Mouse (Mus musculus): ENCODE results near the gene C730034F03Rik.
A peak's percentile ranks its signal among the peaks of the same experiment; 100 is the strongest.
"Not testable (repeated sequence)": the region's sequence is repeated elsewhere in the genome, so short reads cannot be mapped to it uniquely, and the experiment has no call there.

Gene C730034F03Rik

DNA sequence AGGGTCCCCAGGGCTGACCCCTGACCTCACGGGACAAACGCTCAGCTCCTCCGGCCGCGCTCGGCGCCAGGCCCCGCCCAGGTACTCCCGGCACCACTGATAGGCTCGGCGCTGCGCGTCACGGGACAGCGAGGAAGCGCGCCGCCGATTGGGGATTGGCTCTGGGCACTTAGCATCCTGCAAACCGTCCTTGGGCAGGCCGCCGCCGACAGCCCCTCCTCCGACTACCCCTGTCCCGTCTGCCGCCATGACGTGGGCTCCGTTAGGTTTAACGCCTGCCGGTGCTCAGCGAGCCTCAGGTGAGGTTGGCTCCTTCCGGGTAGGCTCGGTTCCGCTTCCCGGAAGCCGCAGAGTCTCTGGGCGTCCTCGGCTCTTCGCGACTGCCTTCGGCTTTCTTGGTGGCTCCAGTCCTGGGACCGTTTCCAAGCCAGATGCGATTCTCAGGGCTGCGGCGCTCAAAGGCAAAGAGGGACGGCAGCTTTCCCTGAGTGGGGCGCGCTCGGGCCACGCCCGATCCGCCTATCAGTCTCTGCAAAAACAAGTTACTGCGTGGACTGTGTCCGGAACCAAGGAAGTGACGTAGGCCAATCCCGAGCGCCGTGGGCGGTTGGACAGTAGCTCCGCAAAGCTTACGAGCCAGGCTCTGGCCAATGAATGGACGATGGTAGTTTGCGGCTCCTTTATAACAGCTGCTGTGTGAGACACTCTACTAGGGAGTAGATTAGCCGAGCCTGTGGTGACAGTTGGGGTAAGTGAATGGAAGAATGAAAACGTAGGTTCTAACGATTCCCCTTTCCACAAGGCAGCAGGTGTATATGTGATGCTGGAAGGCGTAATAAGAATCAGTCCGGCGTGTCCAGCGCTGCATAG, at the start of gene C730034F03Rik, which contains the start of the genes Gm44502 and Chkb:
TSS of gene C730034F03Rik (plus strand) at position 238 of the 870 bp plus-strand sequence.
TSS of gene Gm44502 (minus strand) at position 345 of the 870 bp plus-strand sequence.
TSS of gene Chkb (minus strand) at position 557 of the 870 bp plus-strand sequence.
- peak; percentile 88 for DNase-seq (ENCODE audit: low spot score)

DNA sequence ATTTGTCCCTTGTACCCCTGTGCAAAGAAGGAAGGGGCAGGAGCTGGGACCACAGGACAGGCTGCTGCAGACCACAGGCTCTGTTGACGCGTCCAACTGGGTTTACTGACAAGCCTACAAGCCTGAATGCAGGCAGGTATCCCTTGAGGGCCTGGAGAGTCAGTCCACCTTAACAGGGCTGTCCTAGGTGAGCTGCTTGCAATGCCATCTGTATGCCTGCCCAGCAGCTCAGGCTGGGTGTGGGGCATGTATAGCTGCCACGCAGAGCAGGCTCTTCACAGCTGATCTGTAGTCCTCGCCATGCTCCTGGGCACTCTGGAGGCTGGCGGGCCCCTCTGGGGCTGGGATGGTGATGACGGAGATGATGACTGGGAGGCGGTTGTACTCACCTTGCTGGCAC, 44.8 kb upstream of the C730034F03Rik start, which contains the start of gene Klhdc7b:
TSS of gene Klhdc7b (plus strand) at position 301 of the 400 bp plus-strand sequence.
- DNase-seq (ENCODE audit: low spot score): no peak

DNA sequence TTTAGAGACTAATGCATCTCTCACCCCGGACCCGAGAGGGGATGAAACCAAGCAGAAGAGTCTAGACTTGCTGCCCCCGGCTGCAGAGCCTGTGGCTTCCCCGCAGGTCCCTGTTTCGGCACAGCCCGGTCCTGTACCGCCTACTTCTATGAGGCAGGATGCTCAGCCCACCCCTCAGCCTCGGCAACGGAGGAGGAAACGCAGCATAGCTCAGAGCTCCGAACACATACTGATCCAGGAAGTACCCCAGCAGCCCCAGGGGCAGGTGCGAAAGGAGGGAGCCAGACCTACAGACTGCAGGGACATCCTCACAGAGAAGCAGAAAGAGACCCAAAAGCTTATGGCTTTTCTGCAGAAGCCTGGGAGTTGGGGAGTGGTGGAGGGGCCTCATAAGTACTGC, 42.3 kb upstream of the C730034F03Rik start:
- no peak for DNase-seq (ENCODE audit: low spot score)

DNA sequence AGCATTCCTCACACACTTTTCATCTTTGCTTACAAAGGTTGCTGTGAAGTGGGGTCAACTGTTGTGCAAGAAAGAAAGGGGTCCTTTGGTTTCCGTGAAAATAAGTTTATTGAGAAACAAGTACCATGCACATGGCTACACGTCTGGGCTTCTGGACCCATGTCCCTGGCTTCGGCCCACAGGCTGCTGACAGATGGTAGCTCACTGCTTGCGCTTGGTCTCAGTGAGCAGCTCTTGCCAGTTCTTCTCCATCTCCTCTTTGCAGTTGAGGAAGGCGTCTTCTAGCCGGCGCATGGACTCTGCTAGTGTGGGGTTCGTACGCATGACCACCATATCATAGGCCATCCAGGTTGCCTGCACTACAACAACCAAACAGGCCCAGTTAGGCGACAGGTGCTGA, 39.3 kb upstream of the C730034F03Rik start:
- no peak for DNase-seq (ENCODE audit: low spot score)

DNA sequence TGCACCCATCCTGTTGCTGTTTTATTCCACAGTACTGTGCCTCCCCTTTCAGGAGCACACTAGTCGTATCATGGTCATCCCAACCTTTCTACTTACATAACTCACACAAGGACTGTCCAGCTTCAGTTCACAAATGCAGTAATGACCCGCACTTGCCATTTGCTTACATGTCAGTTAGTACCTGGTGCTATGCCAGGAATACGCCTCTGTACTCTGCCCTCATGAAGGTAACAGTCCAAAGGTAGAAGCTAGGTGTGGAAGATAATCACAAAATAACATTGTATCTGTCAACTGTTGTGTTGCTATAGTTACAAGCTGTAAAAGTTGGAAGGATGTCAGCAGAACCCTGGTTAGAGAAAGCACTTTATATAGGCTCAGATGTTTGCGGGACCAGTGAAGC, 32.5 kb upstream of the C730034F03Rik start:
- DNase-seq (ENCODE audit: low spot score): no peak

DNA sequence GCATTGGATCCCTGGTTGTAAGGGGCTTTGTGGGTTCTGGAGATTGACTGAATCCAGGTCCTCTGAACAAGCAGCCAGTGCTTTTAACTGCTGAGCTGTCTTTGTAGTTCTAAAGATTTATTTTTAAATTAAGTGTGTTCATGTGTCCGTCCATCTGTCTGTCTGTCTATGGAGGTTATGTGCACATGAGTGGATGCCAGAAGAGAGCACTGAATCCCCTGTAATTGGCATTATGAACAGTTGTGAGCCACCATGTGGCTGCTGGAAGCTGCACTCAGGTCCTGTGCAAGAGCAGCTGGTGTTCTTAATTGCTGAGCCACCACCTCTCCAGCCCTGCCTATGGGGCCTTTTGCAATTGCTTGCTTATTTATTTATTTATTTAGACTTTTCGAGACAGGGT, 31.2 kb upstream of the C730034F03Rik start:
- DNase-seq (ENCODE audit: low spot score): no peak

DNA sequence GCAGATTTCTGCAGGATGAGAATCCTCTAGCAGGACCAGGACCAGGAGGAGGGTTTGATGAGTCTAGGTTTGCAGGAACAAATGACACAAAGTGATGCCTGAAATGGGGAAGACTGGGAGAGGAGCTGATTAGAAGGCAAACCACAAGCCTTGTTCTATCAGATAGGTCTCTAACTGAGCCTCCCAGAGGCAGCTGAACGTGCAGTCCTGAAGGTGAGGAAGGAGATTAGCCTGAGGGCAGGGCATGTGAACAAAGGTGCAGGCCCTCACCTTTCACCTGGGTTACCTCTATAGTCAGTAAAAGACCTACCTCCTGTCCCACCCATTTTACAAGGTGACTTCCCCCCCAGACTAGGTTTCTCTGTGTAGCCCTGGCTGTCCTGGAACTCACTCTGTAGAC, 29.7 kb upstream of the C730034F03Rik start:
- no peak for DNase-seq (ENCODE audit: low spot score)

DNA sequence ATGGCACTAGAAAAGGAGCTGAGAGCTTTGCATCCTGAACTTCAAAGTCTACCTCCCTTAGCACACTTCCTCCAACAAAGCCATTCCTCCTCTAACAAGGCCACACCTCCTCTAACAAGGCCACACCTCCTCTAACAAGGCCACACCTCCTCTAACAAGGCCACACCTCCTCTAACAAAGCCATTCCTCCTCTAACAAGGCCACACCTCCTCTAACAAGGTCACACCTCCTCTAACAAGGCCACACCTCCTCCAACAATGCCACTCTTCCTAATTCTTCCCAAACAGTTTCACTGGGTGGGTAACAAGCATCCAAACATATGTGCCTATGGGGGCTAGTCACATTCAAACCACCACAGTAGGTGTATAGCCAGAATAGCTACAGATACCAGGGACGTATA, 26.9 kb upstream of the C730034F03Rik start:
- DNase-seq (ENCODE audit: low spot score): no peak

DNA sequence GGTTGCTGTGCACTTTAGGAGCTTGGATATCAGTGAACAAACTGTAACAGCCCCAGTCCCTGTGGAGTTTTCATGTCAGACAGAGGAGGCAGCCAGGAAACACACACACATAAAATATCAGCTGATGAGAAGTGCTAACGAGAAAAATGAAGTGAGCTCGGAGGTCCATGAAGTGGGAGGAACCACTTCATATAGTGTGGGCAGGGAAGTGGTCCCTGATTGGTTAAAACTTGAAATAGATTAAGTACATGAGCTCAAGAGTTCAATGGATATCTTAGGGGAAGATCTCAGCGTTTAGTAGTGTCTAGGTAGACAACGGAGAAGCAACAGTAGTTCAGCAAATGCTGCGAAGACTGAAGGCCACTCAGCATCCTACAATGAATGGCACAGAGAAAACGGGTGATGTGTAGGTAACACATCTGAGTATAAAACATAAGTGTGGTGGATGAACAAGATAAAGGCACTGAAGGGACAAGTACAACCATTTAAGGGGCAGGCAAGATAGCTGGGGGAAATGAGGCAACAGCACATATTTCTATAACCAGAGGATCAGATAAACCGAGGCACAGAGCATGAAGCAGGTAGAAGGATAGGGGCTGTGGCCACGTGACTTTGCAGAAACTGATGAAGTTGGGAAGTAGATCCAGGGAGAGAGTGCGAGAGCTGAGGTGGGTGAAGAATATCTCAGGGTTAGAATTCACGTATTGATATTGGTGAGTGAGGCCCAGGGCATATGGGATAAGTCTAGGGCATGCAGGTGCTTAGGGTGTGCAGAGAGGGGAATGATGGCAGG, 24.4 kb upstream of the C730034F03Rik start:
- DNase-seq (ENCODE audit: low spot score): no peak

DNA sequence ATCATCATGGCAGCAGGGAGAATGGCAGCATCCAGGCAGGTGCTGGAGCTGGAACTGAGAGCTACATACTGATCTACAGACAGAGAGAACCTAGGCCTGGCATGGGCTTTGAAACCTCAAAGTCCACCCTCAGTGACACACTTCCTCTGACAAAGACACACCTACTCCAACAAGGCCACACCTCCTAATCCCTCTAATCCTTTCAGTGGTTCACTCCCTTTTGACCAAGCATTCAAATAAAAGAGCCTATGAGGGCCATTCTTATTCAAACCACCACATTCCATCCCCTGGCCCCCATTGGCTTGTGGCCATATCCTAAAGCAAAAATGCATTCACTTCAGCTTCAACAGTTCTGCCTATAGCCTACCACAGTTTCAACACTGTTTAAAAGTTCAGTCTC, 22.7 kb upstream of the C730034F03Rik start:
- DNase-seq (ENCODE audit: low spot score): no peak

DNA sequence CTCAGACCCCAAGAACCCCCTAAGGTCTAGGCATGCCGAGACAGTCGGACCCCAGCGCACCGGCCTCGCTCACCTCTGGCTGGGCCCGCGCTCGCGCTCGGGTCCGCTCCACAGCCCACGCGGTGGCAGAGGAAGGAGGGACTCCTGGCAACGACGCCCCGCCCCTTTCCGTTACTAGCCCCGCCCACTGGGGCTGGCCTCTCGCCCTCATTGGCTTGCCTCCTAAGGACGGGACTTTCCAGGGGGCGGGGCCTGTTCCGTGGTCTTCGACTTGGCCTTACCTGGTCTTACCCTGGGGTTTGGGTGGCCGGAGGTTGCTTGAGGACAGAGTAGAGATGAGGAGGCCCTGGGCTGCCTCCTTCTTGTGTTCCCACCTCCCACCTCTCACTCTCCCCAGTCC, 19.3 kb upstream of the C730034F03Rik start, which contains the start of gene Syce3:
TSS of gene Syce3 (minus strand) at position 386 of the 400 bp plus-strand sequence.
- DNase-seq (ENCODE audit: low spot score): no peak

DNA sequence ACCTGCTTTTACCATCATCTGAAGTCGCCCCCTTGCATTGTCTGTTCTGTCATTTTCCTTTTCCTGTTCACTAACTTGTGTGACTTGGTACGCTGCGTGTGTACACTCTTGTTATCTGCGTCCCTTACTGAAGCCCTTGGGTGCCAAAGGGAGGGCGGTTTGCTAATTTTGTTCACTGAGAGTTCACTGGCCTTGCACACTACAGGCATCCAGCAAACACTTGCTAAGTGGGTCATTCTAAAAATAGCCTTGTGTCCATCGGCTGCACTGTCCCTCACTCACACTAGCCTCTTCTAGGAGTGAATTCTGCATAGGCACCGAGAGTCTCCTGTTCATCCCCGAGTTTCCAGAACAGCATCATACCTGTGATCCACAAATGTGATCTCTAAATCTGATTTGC, 14.1 kb upstream of the C730034F03Rik start:
- no peak for DNase-seq (ENCODE audit: low spot score)

DNA sequence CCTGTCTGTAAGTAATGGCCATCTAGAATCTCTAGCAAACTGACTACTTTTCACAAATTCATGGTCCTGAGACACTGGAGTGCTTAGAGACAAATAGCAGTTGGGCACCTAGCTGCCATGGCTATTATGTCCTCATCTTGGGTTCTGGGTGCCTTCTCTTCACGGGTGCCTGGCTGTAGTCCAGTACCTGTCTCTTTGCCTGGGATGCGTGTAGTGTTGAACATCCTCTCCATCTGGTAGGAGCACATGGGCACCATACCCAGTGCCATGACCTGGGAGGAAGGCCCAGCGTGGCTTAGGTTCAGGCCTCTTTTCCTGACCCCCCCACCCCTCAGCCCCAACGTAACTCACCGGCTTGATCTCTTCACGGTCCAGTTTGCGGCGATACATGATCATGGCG, 7.5 kb upstream of the C730034F03Rik start:
- DNase-seq (ENCODE audit: low spot score): no peak

DNA sequence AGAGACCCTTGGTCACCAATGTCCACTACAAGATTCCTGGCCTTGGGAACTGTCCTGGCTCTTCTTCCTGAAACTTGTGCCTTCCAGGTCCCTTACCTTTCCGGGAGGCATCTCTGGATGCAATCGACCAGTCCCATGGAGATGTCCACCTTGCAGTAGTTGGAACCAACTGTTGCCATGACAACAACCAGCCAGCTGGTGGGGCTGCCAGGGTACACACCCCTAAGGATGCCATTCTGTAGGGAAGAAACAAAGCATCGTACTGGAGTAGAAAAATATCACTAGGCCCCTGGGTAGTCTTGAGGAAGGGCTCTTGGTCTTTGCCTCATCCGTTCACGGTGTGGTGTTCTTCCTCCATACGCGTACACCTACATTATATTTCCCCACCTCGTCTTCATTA, 4.8 kb upstream of the C730034F03Rik start:
- no peak for DNase-seq (ENCODE audit: low spot score)

DNA sequence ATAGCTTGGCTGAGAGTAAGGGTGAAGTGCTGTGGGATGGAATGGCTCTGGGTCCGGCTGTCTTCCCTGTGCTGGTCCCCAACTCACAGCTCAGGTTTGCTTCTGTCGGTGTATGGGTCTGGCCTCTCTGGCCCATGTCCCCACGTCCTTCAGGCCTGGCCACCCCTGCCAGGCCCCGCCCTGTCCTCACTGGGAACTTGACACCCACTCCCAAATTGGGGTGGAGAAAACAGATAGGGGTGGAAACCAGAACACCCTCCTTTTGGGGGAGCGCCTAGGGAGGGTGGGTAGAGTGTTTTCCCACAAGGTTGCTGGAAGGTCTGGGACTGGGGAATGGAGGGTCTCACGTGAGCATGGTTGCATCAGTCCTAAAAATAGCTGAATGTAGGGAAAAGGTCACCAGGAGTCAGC, 3.7 kb upstream of the C730034F03Rik start, which contains the start of gene Cpt1b:
TSS of gene Cpt1b (minus strand) at position 153 of the 411 bp plus-strand sequence.
- DNase-seq (ENCODE audit: low spot score): no peak

DNA sequence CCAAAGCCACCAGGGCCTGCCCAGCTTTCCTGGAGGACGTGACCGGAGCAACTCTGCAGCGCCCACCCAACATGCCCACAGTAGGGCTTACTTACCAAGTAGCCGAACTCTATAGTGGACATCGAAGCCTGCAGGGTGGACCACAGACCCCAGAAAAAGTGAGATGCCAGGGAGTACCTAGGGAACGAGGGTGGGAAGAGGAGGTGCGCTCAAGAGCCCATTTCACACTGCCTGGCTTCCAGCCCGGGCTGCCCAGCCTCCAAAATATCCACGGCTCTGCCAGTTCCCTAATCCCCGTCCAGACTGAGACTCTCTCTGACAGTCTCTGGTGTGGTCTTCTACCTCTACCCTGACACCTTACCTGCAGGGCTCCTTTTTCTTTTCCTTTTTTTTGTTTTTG, 2.7 kb upstream of the C730034F03Rik start:
- no peak for DNase-seq (ENCODE audit: low spot score)

DNA sequence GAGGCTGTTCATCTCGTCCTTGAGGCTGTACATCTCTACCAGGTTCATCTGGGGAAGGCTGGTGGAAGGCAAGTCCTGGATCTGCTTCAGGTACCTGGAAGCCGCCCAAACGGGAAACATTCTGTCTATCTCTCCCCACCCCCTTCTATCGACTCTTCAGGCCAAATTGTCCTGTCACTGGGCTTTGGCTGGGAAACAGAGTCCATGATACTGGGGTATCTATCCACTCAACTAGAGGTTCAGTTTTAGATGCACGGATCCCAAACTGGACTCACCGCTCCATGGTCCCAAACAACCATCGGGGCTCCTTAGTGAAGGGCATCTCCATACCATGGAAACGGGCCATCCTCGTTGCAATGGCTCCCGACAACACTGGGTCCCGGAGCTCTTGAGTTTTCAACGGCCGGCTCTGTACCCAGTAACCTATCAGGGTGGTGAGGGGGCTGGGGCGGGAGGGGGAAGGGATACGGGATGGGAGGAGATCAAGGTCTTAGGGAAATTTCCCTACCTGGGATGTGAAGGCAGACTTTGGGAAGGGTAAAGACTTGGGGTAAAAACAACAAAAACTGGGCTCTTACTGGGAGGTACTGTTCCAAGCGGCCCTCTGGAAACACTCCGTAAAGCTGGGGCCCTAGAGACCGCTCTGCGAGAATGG, 1.1 kb upstream of the C730034F03Rik start:
- no peak for DNase-seq (ENCODE audit: low spot score)

DNA sequence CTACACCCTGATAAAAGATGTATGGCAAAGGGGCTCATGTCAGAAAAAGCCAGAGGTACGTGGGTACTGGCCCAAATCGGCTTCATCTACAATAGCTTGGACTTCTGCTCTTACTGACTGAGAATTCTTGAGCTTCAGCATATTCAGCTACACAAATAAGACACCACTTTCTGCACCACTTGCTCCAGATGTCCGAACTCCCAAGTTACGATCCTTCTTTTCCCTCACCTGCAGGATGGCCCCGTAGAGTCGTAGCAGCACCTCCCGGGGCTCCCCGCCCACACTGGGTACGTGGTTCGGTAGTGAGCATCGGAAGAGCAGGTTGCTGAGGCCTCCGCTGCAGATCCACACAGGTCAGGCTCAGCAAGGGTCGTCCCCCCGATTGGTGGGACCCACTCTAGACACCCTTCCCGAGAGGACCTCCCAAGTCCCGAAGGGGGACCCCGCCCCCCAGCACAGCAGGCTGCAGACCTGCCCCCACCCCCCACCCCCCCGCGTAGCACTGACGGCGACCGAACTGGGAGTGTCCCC, 503 bp upstream of the C730034F03Rik start:
- no peak for DNase-seq (ENCODE audit: low spot score)

DNA sequence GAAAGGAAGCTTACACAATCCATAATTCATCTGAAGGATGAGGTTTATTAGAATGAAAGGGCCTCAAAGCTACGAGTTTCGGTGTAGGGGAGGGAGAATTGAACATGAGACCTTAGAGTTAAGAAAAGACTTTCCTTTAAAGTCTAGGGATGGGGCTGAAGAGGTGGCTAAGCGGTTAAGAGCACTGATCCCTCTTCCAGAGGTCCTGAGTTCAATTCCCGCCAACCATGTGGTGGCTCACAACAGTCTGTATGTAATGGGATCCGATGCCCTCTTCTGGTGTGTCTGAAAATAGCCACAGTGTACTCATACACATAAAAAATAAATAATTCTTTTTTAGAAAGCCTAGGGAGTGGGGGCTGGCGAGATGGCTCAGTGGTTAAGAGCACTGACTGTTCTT, 952 bp downstream of the C730034F03Rik start:
- no peak for DNase-seq (ENCODE audit: low spot score)

DNA sequence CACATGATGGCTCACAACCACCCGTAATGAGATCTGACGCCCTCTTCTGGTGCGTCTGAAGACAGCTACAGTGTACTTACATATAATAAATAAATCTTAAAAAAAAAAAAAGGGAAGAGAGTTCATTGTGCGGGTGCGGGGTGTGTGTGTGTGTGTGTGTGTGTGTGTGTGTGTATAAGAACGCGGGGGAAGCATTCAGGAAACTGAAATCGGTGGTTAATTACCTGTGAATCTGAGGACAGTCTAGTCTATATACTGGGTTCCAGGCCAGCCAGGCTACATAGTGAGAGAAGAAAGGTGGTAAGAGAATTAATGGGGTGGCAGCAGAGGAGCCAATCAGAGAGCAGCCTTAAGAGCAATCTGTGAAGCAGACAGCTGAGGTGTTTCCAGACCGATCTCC, 1.4 kb downstream of the C730034F03Rik start:
- DNase-seq (ENCODE audit: low spot score): not testable (repeated sequence)

DNA sequence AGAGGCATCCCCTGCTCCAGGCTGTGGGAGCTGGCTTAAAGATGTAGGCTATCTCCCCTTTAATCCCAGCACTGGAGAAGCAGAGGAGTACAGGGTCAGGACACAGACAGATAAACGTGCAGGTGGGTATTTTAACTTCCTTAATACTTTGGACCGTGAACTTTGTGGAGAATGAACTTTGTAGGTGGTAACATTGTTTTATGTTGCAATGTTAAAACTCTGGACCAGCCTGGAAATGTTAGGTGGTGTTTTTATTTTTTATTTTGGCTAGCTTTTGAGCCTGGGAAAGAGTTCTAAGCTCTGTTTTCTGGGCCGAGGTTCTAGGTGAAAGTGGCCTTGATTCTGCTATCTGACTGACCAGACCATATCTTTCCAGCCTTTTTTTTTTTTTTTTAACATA, 1.9 kb downstream of the C730034F03Rik start:
- DNase-seq (ENCODE audit: low spot score): no peak

DNA sequence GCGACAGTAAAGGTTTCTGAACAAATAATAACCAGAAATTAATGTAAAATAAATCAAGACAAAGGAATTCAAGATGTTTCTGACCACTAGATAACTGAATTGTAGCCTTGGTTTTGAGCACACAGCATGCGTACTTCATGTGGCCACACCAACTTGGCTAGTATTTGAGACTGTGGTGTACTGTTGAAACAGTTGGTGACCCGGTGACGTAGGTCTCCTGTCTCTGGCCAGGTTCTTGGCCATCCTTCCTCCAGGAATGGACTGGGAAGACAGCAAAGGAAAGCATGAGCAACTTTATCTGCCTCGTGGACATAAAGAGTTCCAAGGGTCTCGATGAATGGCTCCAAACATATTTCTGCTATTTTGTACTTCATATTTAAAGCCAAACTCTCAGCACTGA, 2.4 kb downstream of the C730034F03Rik start:
- DNase-seq (ENCODE audit: low spot score): no peak

Measured in ovary, postnatal 36 days (tissue).